Mouse (Mus musculus) stomach, embryonic 14.5 days (tissue): Measurements from ENCODE around the gene Timmdc1. TPM values are rescaled to one million over a fixed set of nuclear protein-coding genes. Genes with fewer than 3 reads are reported as not detected.

Source experiments
- ATAC-seq: fragments of 200-750 bp; cut with Nextera tagmentation; 2 replicates; pipeline ENCODE4 v1.8.0; 2017; ENCODE audit warnings: low read depth, moderate TSS enrichment; ENCODE audit not compliant: insufficient number of reproducible peaks, insufficient read depth, low FRiP score
- H3K27ac ChIP-seq: fragments of 300-500 bp; sonication (generic); 2 replicates; pipeline ENCODE4 v1.5.1; 2014; ENCODE audit warnings: mild to moderate bottlenecking, low read length, moderate library complexity, mixed read lengths
- H3K27me3 ChIP-seq: fragments of 300-500 bp; sonication (generic); 2 replicates; pipeline ENCODE4 v1.6.1; 2014; ENCODE audit warnings: low read length, control low read depth, mixed read lengths; ENCODE audit not compliant: control insufficient read depth, insufficient read depth
- H3K36me3 ChIP-seq: fragments of 300-500 bp; sonication (generic); 2 replicates; pipeline ENCODE4 v1.6.1; 2014; ENCODE audit warnings: mild to moderate bottlenecking, control low read depth, low read length, moderate library complexity, mixed read lengths; ENCODE audit not compliant: control insufficient read depth, insufficient read depth
- H3K4me1 ChIP-seq: fragments of 300-500 bp; sonication (generic); 2 replicates; pipeline ENCODE4 v1.6.1; 2014; ENCODE audit warnings: low read length, control low read depth, mixed read lengths; ENCODE audit not compliant: control insufficient read depth, insufficient read depth
- H3K4me2 ChIP-seq: fragments of 300-500 bp; sonication (generic); replicated peaks from 2 replicates; pipeline ENCODE4 v1.6.1; 2014; ENCODE audit warnings: low read depth, low read length, control low read depth
- H3K4me3 ChIP-seq: fragments of 300-500 bp; sonication (generic); 2 replicates; pipeline ENCODE4 v1.5.1; 2014; ENCODE audit warnings: low read depth, low read length, control low read depth
- H3K9ac ChIP-seq: fragments of 300-500 bp; sonication (generic); replicated peaks from 2 replicates; pipeline ENCODE4 v1.6.1; 2014; ENCODE audit warnings: low read depth, mild to moderate bottlenecking, control low read depth, low read length, moderate library complexity, mixed read lengths
- H3K9me3 ChIP-seq: fragments of 300-500 bp; sonication (generic); 2 replicates; pipeline ENCODE4 v1.6.1; 2016; ENCODE audit warnings: low read depth, low read length, control low read depth; ENCODE audit not compliant: control insufficient read depth
- WGBS: fragments of 180-500 bp; shearing (Covaris S2); extraction: QIAGEN DNeasy Blood & Tissue Kit; methylation state at CpG from one replicate; pipeline ENCODE4 v1.1.7; 2014; 5-methylcytosine and 5-hydroxymethylcytosine counted together
- polyA plus RNA-seq: library from polyadenylated mRNA; unstranded; fragments of >200 nt; fragmentation: Nextera tagmentation; extraction: Ambion mirVana; gene quantifications from 2 replicates; pipeline ENCODE4 v1.2.1, GENCODE M21; 2014

Gene Timmdc1
- polyA plus RNA-seq, 1 experiment from 2014 or later: 25.5 TPM

DNA sequence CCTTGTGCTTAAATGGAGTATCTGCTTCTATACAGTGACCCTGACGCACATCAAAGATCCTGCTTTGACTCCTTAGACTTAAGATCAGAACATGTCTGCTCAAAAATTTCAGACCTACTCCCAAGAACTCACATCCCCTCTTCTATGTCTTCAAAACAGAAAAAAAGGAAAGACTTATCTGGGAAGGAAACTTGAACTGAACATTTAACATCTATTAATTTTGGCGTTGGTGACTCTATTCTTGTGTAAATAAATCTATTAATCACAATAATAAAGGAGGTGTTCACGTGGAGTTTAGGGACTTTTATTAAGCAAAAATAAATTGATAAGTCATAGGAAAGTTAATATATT is 69.3 kb downstream of the Timmdc1 start:
- H3K27ac ChIP-seq: peak overlapping the region; percentile 79
- no peaks in the 10 kb centered on the region for H3K9me3 ChIP-seq
- H3K4me2 ChIP-seq: peak overlapping the region; percentile 67
- WGBS: 21% methylated on average over 3 of the region's 3 CpGs
- H3K27me3 ChIP-seq: no peaks in the 10 kb centered on the region
- no peak for ATAC-seq
- peaks cover 13% of the 10 kb centered on the region; the same call in 1 of the 2 replicates for H3K36me3 ChIP-seq
- peak overlapping the region; percentile 52 for H3K9ac ChIP-seq
- peaks cover 5% of the 10 kb centered on the region for H3K4me1 ChIP-seq
- peak overlapping the region; percentile 48 for H3K4me3 ChIP-seq

- Histone ChIP-seq H3K4me3 (peak within 1 kb of the TSS; percentile 48), H3K36me3 (peaks cover 16% of the 10 kb centered on the region; the same call in 1 of the 2 replicates), H3K27me3 (no peaks in the 10 kb centered on the region), H3K4me1 (peaks cover 5% of the 10 kb centered on the region), H3K9ac (peak within 1 kb of the TSS; percentile 52), H3K4me2 (peak within 1 kb of the TSS; percentile 67), H3K27ac (peak within 1 kb of the TSS; percentile 79), H3K9me3 (no peaks in the 10 kb centered on the region)
- ATAC-seq: peak; percentile 98
- under 1% methylated on average over 61 of the region's 61 CpGs for WGBS
Measured at GRCm38 (mm10) chr16:38452442-38453202, 69.8 kb downstream of the Timmdc1 start, which contains the start of gene Adprh. Adprh (minus strand) TSS chr16:38452703.

DNA sequence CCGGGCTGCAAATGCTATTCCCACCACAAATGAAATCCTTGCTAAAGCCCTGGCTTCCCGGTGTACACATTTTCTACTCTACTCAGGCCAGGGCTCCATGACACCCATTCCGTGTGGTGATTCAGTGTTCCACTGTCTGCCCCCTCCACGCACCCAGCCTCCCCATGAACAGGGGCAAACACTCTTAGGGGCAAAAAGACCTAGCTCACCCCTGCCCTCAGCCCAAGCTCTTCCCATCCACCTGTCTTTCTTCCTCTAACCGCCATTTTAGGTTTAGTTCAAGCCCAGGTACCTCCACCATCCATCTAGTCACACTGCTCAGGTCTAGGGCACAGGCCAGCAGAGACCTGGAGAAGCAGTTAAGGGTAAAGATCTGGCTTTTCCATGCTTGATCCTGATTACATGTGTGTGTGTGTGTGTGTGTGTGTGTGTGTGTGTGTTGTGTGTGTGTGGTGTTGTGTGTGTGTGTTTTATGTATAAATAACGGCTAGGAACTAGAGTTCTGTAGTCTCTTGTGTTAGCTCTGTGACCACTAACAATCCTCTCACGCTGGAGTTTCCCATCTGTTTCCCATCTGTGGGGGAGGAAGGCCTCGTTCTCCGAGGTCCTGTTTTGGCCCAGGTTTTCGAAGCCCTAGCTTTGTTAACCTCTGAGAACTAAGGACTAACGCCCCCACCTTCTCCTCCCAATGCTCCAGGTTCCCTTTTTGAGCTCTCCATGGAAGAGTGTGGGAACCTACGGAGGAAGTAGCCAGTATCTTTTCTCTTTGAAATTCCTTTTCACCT is 70.8 kb downstream of the Timmdc1 start:
- Histone ChIP-seq H3K4me2 (peak overlapping the region; percentile 67), H3K27ac (peak overlapping the region; percentile 79), H3K4me1 (peaks cover 5% of the 10 kb centered on the region), H3K27me3 (no peaks in the 10 kb centered on the region), H3K9ac (peak overlapping the region; percentile 52), H3K36me3 (peaks cover 25% of the 10 kb centered on the region; the same call in 1 of the 2 replicates), H3K4me3 (peak overlapping the region; percentile 48), H3K9me3 (no peaks in the 10 kb centered on the region)
- WGBS: 44% methylated on average over 12 of the region's 12 CpGs
- no peak; the same call in 1 of the 2 replicates for ATAC-seq

DNA sequence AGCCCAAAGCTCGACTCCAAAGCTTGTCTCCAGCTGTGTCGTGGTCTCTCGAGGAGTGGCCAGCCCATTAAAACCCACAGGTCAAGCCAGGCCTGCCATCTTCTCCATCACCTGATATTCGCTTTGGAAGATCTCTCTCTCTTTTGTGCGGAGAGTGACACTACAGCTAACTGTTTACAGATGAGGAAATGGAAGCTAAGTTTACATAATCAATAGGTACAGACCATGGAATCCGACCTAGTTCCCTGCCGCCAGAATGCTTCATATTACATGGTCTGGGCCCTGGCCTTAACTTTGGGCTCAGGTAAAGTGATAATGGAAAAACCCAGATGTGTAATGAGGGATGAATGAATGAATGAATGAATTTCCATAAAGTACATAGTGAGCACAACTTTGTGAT is 71.8 kb downstream of the Timmdc1 start:
- Histone ChIP-seq H3K4me3 (no peak overlapping the region), H3K36me3 (peaks cover 29% of the 10 kb centered on the region), H3K27ac (no peak overlapping the region), H3K9me3 (no peaks in the 10 kb centered on the region), H3K27me3 (no peaks in the 10 kb centered on the region), H3K4me2 (no peak overlapping the region), H3K4me1 (peaks cover 5% of the 10 kb centered on the region), H3K9ac (no peak overlapping the region)
- 85% methylated on average over 7 of the region's 7 CpGs for WGBS
- ATAC-seq: no peak

DNA sequence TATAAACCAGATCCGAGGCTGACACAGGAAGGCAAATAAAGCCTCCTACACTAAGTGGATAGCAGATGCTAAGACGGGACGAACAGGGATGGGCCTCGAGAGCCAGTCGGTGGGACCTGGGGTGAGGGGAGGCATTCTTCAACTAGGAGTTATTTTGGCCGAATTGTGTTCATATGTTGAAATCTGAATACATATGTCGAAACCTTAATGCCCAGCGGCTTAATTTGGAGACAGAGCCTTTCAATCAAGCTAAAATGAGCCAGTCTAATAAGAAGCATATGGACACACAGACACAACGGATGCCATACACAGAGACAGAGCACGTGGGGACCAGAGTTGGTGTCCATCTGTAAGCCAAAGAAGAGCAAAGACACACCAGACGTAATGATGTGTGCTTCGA is 74.0 kb downstream of the Timmdc1 start:
- Histone ChIP-seq H3K27me3 (no peaks in the 10 kb centered on the region), H3K4me1 (peaks cover 5% of the 10 kb centered on the region), H3K4me2 (no peak overlapping the region), H3K27ac (no peak overlapping the region), H3K4me3 (no peak overlapping the region), H3K36me3 (peaks cover 40% of the 10 kb centered on the region), H3K9ac (no peak overlapping the region), H3K9me3 (no peaks in the 10 kb centered on the region)
- WGBS: 94% methylated on average over 12 of the region's 12 CpGs
- ATAC-seq: no peak

Other genes starting within 250 kb of the Timmdc1 start
- gene Nr1i2, start 227.8 kb downstream of the Timmdc1 start, polyA plus RNA-seq: 2.6 and 4.1 TPM in 2 replicates
- 0.18 TPM in 1 of 2 replicates, not detected in the other for gene Maats1, start 180.5 kb downstream of the Timmdc1 start, polyA plus RNA-seq
- 135 and 147 TPM in 2 replicates for gene Cox17, start 175.7 kb downstream of the Timmdc1 start, polyA plus RNA-seq
- not detected in 2 replicates for gene Gm21987, start 175.6 kb downstream of the Timmdc1 start, polyA plus RNA-seq
- gene Popdc2, start 160.5 kb downstream of the Timmdc1 start, polyA plus RNA-seq: 5.4 and 5.7 TPM in 2 replicates
- gene Pla1a, start 89.5 kb downstream of the Timmdc1 start, polyA plus RNA-seq: 0.71 TPM in 1 of 2 replicates, not detected in the other
- gene Adprh, start 70.0 kb downstream of the Timmdc1 start, polyA plus RNA-seq: 92.3 and 93.6 TPM in 2 replicates
- 0.43 and 0.49 TPM in 2 replicates for gene Cd80, start 67.1 kb downstream of the Timmdc1 start, polyA plus RNA-seq
- 56.9 and 58.8 TPM in 2 replicates for gene Poglut1, start 27.6 kb upstream of the Timmdc1 start, polyA plus RNA-seq
- 119 and 133 TPM in 2 replicates for gene Tmem39a, start 36.0 kb upstream of the Timmdc1 start, polyA plus RNA-seq
- gene Arhgap31, start 190.6 kb upstream of the Timmdc1 start, polyA plus RNA-seq: 13.6 and 14.8 TPM in 2 replicates
- 25.1 and 30.0 TPM in 2 replicates for gene B4galt4, start 219.6 kb upstream of the Timmdc1 start, polyA plus RNA-seq